Mouse (Mus musculus) cortical plate, adult 2 months (tissue): ENCODE measurements at regions not wholly inside any gene's neighbourhood (a gene's known extent, or its start where the extent isn't known, plus 50 kb on each side); places are given as distances from the start of the nearest gene placed in this dataset.

Experiments used
- H3K27ac ChIP-seq: fragments of 200-500 bp; 2 replicates; pipeline ENCODE4 v1.5.1; 2012; ENCODE audit warnings: low read length, control low read depth, inconsistent platforms; ENCODE audit not compliant: insufficient read depth
- H3K4me1 ChIP-seq: fragments of 200-500 bp; 2 replicates; pipeline ENCODE4 v1.6.1; 2011; ENCODE audit warnings: low read length; ENCODE audit not compliant: control insufficient read depth, insufficient read depth
- H3K4me3 ChIP-seq: fragments of 200-500 bp; 2 replicates; pipeline ENCODE4 v1.5.1; 2011; ENCODE audit warnings: mild to moderate bottlenecking, low read length, control low read depth; ENCODE audit not compliant: insufficient read depth
- CTCF ChIP-seq: fragments of 200-500 bp; IDR thresholded peaks from 2 replicates; pipeline ENCODE4 v1.5.1; 2011; ENCODE audit warnings: mild to moderate bottlenecking, control low read depth, low read length; ENCODE audit not compliant: insufficient read depth; ENCODE audit errors: extremely low read depth
- POLR2A ChIP-seq: fragments of 200-500 bp; IDR thresholded peaks from 2 replicates; pipeline ENCODE4 v1.6.1; 2011; ENCODE audit warnings: mild to moderate bottlenecking, low read length, control low read depth; ENCODE audit not compliant: insufficient read depth; ENCODE audit errors: extremely low read depth

DNA sequence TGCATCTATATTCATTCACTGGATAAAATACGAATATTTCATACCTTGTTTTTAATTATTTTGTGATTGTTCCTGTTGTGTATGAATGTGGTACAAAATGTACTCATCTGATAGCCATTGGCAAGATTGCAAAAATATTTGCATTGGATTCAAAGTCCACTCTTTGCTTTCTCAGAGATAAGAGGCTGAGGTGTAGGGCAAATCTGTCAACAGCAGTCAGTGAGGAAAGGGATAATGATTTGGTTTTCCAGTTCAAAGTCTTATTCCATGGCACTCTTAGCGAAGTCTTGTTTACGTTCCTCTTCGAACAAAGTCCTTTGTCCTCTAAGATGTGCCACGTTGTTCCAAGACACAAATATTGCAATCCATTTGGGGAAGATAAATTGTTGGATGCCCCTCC lies 70.5 kb upstream of the Pdk4 start:
- Histone ChIP-seq H3K4me3 (no peak overlapping the region), H3K27ac (no peak overlapping the region), H3K4me1 (no peaks in the 10 kb centered on the region)
- no peak for TF ChIP-seq POLR2A
- TF ChIP-seq CTCF = no peak

DNA sequence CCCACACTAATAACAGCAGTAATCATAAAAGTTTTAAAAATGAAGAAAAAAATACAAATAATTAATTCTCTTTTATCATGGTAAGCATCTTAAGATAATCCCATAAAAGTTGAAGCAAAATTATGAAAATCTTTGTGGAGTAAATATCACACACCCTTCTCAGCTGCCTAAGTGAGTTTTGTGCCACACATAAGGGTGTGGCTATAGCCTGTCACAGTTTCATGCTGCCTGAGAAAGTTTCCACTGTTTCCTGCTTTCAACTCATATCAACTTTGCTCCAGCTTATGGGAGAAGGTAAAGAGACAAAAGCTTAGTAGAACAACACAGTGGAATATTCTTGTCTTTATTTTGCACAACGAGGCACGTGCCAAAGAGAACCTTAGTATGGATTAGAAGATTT lies 68.9 kb upstream of the Pdk4 start:
- TF ChIP-seq CTCF (no peak), POLR2A (no peak)
- Histone ChIP-seq H3K4me3 (no peak overlapping the region), H3K27ac (no peak overlapping the region), H3K4me1 (no peaks in the 10 kb centered on the region)

DNA sequence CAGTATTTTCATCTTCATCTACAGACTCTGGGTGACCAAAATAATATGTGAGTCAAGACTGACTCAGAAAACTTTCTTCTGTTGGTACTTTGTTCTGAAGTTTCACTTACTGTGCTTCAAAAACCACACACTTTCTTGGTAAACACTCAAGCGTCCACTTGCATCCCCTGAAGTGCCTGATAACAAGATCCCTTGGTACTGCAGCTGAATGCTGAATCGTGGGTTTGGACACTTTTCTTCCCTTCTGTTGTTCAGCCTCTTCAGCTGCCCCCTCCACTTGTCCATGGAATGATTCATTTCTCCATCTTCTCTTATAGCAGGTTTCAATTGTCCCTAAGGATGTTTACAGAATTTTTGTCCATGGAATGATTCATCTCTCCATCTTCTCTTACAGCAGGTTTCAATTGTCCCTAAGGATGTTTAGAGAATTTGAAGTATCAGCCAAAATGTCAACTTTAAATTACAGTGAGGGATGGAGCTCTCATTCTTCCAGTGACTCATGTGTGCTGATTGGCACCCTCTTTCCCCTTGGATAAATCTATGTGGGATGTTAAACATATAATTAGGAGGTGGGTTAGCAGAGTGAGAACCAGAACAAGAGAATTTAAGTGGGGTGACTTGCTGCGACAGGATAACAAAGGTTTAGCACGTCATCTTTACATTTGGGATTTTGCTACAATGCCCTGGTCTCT lies 57.7 kb upstream of the Pdk4 start:
- TF ChIP-seq CTCF = no peak
- no peak for TF ChIP-seq POLR2A
- Histone ChIP-seq H3K4me3 (no peak overlapping the region), H3K4me1 (no peaks in the 10 kb centered on the region), H3K27ac (no peak overlapping the region)

DNA sequence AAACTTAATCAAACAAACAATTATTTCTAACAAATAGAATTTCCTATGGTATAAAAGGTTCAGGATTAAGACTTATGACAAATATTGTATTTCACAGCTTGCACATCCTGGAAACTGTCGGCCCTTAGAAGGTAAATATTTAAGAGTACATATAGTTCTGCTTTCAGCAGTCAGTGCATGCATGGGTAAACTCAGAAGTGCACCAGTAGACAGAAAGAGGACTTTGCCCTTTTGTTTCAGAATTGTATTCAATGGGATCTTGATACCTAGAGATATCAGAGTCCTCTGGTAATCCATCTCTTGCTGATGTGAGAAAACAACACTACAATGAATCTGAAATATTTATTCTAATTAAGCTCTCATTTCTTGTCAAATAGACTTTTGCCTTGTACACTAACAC lies 54.0 kb upstream of the Pdk4 start:
- Histone ChIP-seq H3K4me1 (no peaks in the 10 kb centered on the region), H3K27ac (no peak overlapping the region), H3K4me3 (no peak overlapping the region)
- TF ChIP-seq CTCF = no peak
- TF ChIP-seq POLR2A = no peak
